In the genomic region with DNA sequence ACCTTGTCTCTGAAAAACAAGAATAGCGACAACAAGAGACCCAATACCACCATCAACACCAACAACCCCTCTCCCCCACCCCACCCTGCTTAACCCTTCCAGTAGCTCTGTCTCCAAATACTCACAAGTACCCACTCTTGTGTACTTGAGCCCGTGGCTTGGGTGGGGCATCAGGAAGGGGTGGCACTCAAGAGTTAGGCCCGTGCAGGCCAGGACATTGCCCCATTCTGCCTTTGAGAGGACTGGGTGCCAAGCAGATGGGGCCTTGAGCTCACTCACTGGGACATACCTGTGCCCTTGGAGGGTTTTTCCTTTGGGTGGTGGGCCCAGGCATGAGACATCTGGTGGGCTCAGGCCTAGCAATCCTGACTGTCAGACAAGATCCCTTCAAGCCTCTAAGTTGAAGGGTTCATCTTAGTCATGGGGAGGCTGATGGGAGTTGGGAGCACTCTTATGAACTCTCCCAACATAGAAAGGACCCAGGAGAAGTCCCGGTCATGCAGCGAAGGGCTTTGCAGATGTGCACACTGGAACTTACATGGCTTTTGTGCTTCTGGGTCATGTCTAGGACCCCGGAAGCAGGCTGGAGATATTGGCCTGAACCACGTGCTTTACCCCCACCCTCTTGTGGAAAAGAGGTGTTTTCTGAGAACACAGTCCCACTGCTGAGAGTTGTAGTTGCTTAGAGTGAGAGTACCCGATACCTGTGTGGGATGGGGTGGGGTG, we compare ENCODE assay signal across 8 mouse cellular contexts. TPM values are rescaled to one million over a fixed set of nuclear protein-coding genes. Genes with fewer than 3 reads are reported as not detected.
A peak's percentile ranks its signal among the peaks of the same experiment; 100 is the strongest.
DNase-seq lines count a peak whose midpoint lies in the region; ATAC-seq and TF ChIP-seq lines count a peak whose summit lies in the region.

No protein-coding gene starts in this region.

- peaks cover 94% of the 10 kb centered on the region for H3K4me1 ChIP-seq in erythroblast, embryonic 14.5 days (ENCODE audit: control insufficient read depth)
- H3K4me1 ChIP-seq in G1E (ENCODE audit: insufficient read depth, low read depth, low read length) = peaks cover 83% of the 10 kb centered on the region
- peaks cover 67% of the 10 kb centered on the region for H3K4me1 ChIP-seq in hindbrain, embryonic 13.5 days (replicated peaks)

- ATAC-seq in erythroblast, adult 5-6 weeks (replicated peaks; ENCODE audit: low FRiP score, poor library complexity, severe bottlenecking) = no peak
- no peak for ATAC-seq in G1E (ENCODE audit: extremely low read depth, insufficient number of reproducible peaks, low FRiP score, poor library complexity, severe bottlenecking)
- no peak for ATAC-seq in hindbrain, embryonic 13.5 days (ENCODE audit: low FRiP score)

- H3K9me3 ChIP-seq in erythroblast, embryonic 14.5 days (ENCODE audit: control insufficient read depth, low read length) = no peaks in the 10 kb centered on the region
- no peaks in the 10 kb centered on the region for H3K9me3 ChIP-seq in G1E (replicated peaks)
- H3K9me3 ChIP-seq in hindbrain, embryonic 13.5 days = no peaks in the 10 kb centered on the region

- WGBS in hindbrain, embryonic 13.5 days = 66% methylated on average over 8 of the region's 8 CpGs

- TF ChIP-seq CTCF in G1E (IDR thresholded peaks at IDR 0.05; ENCODE audit: low read depth, low read length) = no peak

- DNase-seq in G1E (ENCODE audit: low spot score) = no peak
- peak; percentile 44 for DNase-seq in lung, postnatal 14 days
- no peak for DNase-seq in layer of hippocampus, postnatal 36 days
- DNase-seq in yolk sac, embryonic 10.5 days (ENCODE audit: low spot score) = no peak
- DNase-seq in right cerebral cortex, postnatal 36 days (ENCODE audit: low spot score in 2 of 2) = no peak

- H3K27ac ChIP-seq in hindbrain, embryonic 13.5 days = peak overlapping the region; percentile 100; the same call in 1 of the 2 replicates

- H3K4me3 ChIP-seq in erythroblast, embryonic 14.5 days (replicated peaks) = peak overlapping the region; percentile 81
- peak overlapping the region; percentile 94; the same call in 1 of the 2 replicates for H3K4me3 ChIP-seq in G1E (ENCODE audit: low read depth, low read length)
- peak overlapping the region; percentile 99 for H3K4me3 ChIP-seq in hindbrain, embryonic 13.5 days

- H3K27me3 ChIP-seq in erythroblast, embryonic 14.5 days (ENCODE audit: control insufficient read depth) = no peaks in the 10 kb centered on the region
- H3K27me3 ChIP-seq in G1E (ENCODE audit: insufficient read depth, low read length) = no peaks in the 10 kb centered on the region
- H3K27me3 ChIP-seq in hindbrain, embryonic 13.5 days = no peaks in the 10 kb centered on the region

- H3K4me2 ChIP-seq in hindbrain, embryonic 13.5 days = peak overlapping the region; percentile 93

- H3K36me3 ChIP-seq in erythroblast, embryonic 14.5 days (ENCODE audit: control insufficient read depth) = peaks cover 57% of the 10 kb centered on the region
- peaks cover 71% of the 10 kb centered on the region for H3K36me3 ChIP-seq in G1E (replicated peaks)
- peaks cover 46% of the 10 kb centered on the region for H3K36me3 ChIP-seq in hindbrain, embryonic 13.5 days

- peak overlapping the region; percentile 99 for H3K9ac ChIP-seq in hindbrain, embryonic 13.5 days

RNA-seq across cellular contexts. Expression of a gene that starts 4.3 kb away (rescaled TPM):
- 4.2 and 5.2 TPM in 2 replicates for polyA plus RNA-seq in erythroblast, embryonic 14.5 days (2012)
- 5.4 and 6.1 TPM in 2 replicates for total RNA-seq in erythroblast, adult 5-6 weeks (2015; ENCODE audit: low replicate concordance)
- 2.0 and 6.4 TPM in 2 replicates for total RNA-seq in erythroblast, adult 5-6 weeks (2017; ENCODE audit: low replicate concordance)
- total RNA-seq in G1E (2014; fragmentation: Nextera tagmentation) (22.7 and 29.9 TPM in 2 replicates), G1E (2017) (20.3 and 25.3 TPM in 2 replicates)
- 64.5 and 66.0 TPM in 2 replicates for polyA plus RNA-seq in G1E (2012)
- 29.7 and 31.6 TPM in 2 replicates for polyA plus RNA-seq in hindbrain, embryonic 13.5 days (2015; fragmentation: Nextera tagmentation; extraction: Ambion mirVana)
- total RNA-seq in layer of hippocampus, postnatal 36 days (2021) = 100 to 1,000 TPM; 105 TPM
